Mouse (Mus musculus) liver, adult 2 months (tissue): ENCODE measurements around the gene Clca2.

Experiments used
- CTCF ChIP-seq: fragments of 200-500 bp; IDR thresholded peaks from 2 replicates; pipeline ENCODE4 v1.5.1; 2011; ENCODE audit warnings: low read depth, low read length, control low read depth
- POLR2A ChIP-seq: fragments of 200-500 bp; IDR thresholded peaks from 2 replicates; pipeline ENCODE4 v1.6.1; 2011; ENCODE audit warnings: low read length, control low read depth; ENCODE audit not compliant: insufficient read depth; ENCODE audit errors: extremely low read depth

GRCm38 (mm10) chr3:145105076-145105772 lies 6.0 kb upstream of the Clca2 start:
- TF ChIP-seq POLR2A (no peak), CTCF (no peak)
